Mouse (Mus musculus): ENCODE results near the gene Ckm.

DNA sequence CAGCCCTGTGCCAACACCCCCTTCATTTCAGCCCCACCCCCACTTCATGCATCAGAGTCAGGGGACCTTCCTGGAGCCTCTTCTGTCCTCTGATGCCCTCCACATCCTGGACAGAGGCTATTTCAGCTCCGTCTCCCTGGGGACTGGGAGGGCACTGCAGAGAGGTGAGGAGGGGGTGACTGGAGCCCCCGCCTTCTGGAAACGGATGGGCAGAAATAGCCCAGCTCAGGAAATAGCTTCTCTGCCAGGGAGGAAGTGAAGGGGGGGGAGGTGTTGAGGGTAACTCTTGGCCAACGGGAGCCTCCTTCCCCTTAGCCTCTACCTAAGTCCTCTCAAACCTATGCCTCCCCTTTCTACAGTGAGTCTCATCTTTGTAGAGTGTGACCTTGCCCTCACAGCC lies 67.8 kb downstream of the Ckm start:
- TF ChIP-seq CTCF (IDR thresholded peaks at IDR 0.05; ENCODE audit: control insufficient read depth, insufficient read depth, low read length), result no peak
- TF ChIP-seq POLR2A (IDR thresholded peaks at IDR 0.05; ENCODE audit: borderline replicate concordance, control insufficient read depth, low read depth, low read length), result no peak

All from bone marrow, adult 2 months (tissue).